Mouse (Mus musculus): ENCODE results near the gene Ubash3a. TPM values are rescaled to one million over a fixed set of nuclear protein-coding genes. Genes with fewer than 3 reads are reported as not detected.

The Ubash3a gene
- not detected in 2 replicates for polyA plus RNA-seq (2015; fragmentation: Nextera tagmentation; extraction: Ambion mirVana)

DNA sequence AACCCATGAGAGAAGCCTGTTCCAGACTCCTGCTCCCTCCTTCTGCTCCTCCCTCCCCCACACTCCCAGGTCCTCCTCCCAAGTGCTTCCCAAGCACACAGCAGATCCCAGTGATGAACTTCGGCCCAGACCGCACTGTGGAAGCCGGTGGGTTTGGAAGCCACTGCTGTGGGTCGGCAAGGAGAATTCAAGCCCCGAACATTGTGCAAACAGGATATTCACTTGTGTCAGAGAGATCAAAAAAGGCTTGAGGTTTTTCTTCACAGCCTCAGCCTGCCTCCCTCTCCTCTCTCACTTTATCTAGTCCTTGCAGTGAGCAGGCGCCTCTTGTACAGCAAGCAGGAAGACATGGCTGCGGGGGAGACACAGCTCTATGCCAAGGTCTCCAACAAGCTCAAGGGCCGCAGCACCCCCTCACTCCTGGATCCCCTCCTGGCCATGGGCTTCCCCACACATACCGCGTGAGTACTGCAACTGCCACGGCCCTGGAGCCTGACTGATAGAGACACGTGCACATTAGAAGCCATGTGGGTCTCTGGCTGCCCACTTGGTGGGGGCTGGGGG lies at the start of gene Ubash3a:
TSS of gene Ubash3a (plus strand) at position 103 of the 564 bp plus-strand sequence.

DNA sequence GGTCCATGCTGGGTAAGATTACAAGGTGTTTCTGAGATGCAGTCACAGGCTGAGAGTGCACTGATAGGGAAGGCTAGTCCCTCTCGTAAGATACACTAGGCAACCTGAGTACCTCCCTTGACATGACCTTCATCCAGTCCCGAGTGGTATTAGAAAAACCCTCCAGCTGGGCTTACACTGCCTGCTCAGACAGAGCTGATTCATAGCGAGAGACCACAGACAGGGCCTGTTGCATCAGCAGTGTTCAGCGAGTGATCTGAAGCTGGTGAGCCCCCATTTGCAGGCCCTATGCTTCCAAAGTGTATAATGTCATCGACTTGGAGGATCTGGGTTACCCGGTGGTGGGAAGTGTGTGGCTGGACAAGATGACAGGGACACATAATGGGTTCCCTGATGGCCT lies 42.5 kb upstream of the Ubash3a start, which contains the start of gene Tff1:
TSS of gene Tff1 (minus strand) at position 151 of the 400 bp plus-strand sequence.

DNA sequence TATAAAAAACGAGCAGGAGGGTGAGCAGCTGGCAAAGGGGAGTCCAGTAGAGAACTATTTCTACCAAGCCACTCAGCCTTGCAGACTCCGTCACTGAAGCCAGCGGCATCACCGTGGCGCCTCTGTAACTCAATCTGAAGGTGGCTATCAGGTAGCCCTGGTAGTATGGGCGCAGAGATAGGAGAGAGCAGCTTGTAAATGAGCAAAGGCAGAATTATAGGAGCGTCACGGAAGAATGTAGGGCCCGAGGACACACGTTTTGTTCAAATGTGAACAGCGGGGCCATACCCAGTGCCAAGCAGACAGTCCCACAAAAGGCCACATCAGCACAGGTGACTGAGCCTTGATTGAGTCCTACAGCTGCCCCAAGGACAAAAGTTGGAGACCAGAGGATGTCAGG lies 8.8 kb upstream of the Ubash3a start, which contains the start of gene Tmprss3:
TSS of gene Tmprss3 (minus strand) at position 101 of the 400 bp plus-strand sequence.

DNA sequence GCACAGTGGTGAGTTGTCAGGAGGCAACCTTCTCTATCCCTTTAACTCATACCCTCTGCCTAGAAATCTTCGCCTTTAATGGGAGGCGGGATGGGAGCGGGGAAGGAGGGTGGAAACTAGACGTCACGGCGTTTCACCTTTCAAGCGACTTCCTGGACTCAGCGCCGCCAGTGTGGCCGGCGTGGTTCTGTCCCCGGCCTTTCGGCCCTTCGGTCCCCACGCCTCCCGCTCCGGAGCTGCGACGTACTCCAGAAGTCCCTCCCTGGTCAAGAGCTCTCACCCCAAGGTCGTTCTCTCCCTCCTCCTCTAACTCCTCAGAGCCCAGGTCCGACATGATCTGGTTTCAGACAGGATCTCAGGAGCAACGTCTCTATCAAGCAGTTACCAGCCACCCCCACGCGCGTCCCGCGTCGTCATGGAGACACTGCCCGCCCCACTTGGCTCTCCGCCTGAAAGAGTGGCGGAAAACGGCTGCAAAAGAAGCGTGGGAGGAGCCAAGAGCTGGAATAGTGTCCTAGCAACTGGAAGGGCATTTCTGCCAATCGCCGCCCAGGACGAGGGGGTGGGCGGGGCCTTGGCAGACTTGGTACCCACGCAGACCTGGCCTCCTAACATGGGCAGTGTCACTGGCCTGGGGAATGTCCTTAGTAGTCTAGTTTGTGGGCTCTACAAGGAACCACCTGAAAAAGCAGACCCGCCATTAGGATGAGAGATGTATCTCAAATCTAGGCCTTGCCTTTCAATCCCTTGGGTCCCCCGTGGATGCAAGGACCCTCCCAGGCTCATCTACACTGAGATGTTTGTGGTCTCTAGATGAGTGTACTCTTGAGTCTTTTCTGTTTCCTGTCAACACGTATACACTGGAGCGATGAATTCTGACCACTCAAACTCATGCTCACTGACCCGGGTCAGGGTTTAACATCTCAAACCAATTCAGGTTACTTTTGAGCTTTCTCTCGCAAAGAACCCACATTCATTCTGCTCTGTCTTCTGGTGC lies 69.5 kb downstream of the Ubash3a start, which contains the start of gene Rsph1:
TSS of gene Rsph1 (minus strand) at position 462 of the 997 bp plus-strand sequence.

DNA sequence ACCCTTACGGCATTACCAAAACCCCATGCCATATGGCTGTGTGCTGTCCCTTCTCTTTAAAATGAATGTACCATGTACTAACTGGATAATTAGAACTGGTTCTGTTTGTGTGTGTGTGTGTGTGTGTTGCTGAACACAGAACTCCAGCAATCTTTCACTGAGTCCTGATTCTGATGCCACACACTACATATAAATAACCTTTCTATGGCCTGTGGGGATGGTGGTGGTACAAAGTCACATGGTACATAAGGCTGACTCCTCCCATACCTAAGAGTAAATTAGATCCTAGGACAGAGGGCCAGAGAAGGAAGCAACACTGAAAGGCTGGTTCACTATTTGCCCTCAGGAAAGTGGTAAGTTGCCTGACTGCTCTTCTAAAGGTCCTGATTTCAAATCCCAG lies 78.8 kb downstream of the Ubash3a start, which contains the start of gene Slc37a1:
TSS of gene Slc37a1 (plus strand) at position 301 of the 400 bp plus-strand sequence.

Other genes with a start within 250 kb of the Ubash3a start
- 19.1 TPM in 2 replicates for gene Abcg1, start 150.2 kb upstream of the Ubash3a start, polyA plus RNA-seq (2015; fragmentation: Nextera tagmentation; extraction: Ambion mirVana)
- 0.71 and 2.3 TPM in 2 replicates for gene Tff3, start 78.2 kb upstream of the Ubash3a start, polyA plus RNA-seq (2015; fragmentation: Nextera tagmentation; extraction: Ambion mirVana)
- not detected in 2 replicates for gene Tff2, start 63.6 kb upstream of the Ubash3a start, polyA plus RNA-seq (2015; fragmentation: Nextera tagmentation; extraction: Ambion mirVana)
- not detected in 2 replicates for gene Tff1, start 42.6 kb upstream of the Ubash3a start, polyA plus RNA-seq (2015; fragmentation: Nextera tagmentation; extraction: Ambion mirVana)
- gene Tmprss3, start 8.9 kb upstream of the Ubash3a start, polyA plus RNA-seq (2015; fragmentation: Nextera tagmentation; extraction: Ambion mirVana): not detected in 2 replicates
- 5.7 and 6.8 TPM in 2 replicates for gene Rsph1, start 69.5 kb downstream of the Ubash3a start, polyA plus RNA-seq (2015; fragmentation: Nextera tagmentation; extraction: Ambion mirVana)
- gene Slc37a1, start 78.9 kb downstream of the Ubash3a start, polyA plus RNA-seq (2015; fragmentation: Nextera tagmentation; extraction: Ambion mirVana): 6.8 and 7.4 TPM in 2 replicates
- 25.9 and 30.1 TPM in 2 replicates for gene Pde9a, start 178.3 kb downstream of the Ubash3a start, polyA plus RNA-seq (2015; fragmentation: Nextera tagmentation; extraction: Ambion mirVana)